Mouse (Mus musculus): ENCODE measurements around the gene Cog8.
"Not testable (repeated sequence)": the region's sequence is repeated elsewhere in the genome, so short reads cannot be mapped to it uniquely, and the experiment has no call there.

Cog8 gene

GRCm38 (mm10) chr8:107045478-107045877 lies 11.0 kb downstream of the Cog8 start:
- no peak for DNase-seq (ENCODE audit: low spot score in 2 of 2)

- DNase-seq (ENCODE audit: low spot score in 2 of 2): no peak
These were observed 15.9 kb downstream of the Cog8 start for GRCm38 (mm10) chr8:107040632-107041031.

GRCm38 (mm10) chr8:107036626-107037025 lies 19.9 kb downstream of the Cog8 start:
- no peak for DNase-seq (ENCODE audit: low spot score in 2 of 2)

GRCm38 (mm10) chr8:107035641-107036040 lies 20.8 kb downstream of the Cog8 start:
- DNase-seq (ENCODE audit: low spot score in 2 of 2): no peak

GRCm38 (mm10) chr8:107033609-107034008 lies 22.9 kb downstream of the Cog8 start:
- DNase-seq (ENCODE audit: low spot score in 2 of 2): not testable (repeated sequence)

GRCm38 (mm10) chr8:107031577-107032090 lies 24.9 kb downstream of the Cog8 start:
- no peak for DNase-seq (ENCODE audit: low spot score in 2 of 2)

- DNase-seq (ENCODE audit: low spot score in 2 of 2): peak; percentile 95 to 96
These were observed 25.6 kb downstream of the Cog8 start, which contains the start of gene Vps4a for GRCm38 (mm10) chr8:107030650-107031576. Gene Vps4a (plus strand): TSS chr8:107031222.

GRCm38 (mm10) chr8:107030058-107030457 lies 26.4 kb downstream of the Cog8 start:
- DNase-seq (ENCODE audit: low spot score in 2 of 2): no peak

GRCm38 (mm10) chr8:107029310-107029709 lies 27.2 kb downstream of the Cog8 start:
- DNase-seq (ENCODE audit: low spot score in 2 of 2): no peak

- DNase-seq (ENCODE audit: low spot score in 2 of 2): no peak
These were observed 33.0 kb downstream of the Cog8 start for GRCm38 (mm10) chr8:107023479-107023878.

- DNase-seq (ENCODE audit: low spot score in 2 of 2): no peak
These were observed 41.6 kb downstream of the Cog8 start for GRCm38 (mm10) chr8:107014915-107015314.

GRCm38 (mm10) chr8:107012666-107013065 lies 43.8 kb downstream of the Cog8 start:
- DNase-seq (ENCODE audit: low spot score in 2 of 2): no peak

- no peak for DNase-seq (ENCODE audit: low spot score in 2 of 2)
These were observed 48.7 kb downstream of the Cog8 start for GRCm38 (mm10) chr8:107007795-107008194.

- peak; percentile 90 to 93 for DNase-seq (ENCODE audit: low spot score in 2 of 2)
These were observed 54.0 kb downstream of the Cog8 start for GRCm38 (mm10) chr8:107002532-107002931.

- DNase-seq (ENCODE audit: low spot score in 2 of 2): no peak
These were observed 57.4 kb downstream of the Cog8 start for GRCm38 (mm10) chr8:106999068-106999467.

GRCm38 (mm10) chr8:106997416-106997815 lies 59.1 kb downstream of the Cog8 start:
- no peak for DNase-seq (ENCODE audit: low spot score in 2 of 2)

- DNase-seq (ENCODE audit: low spot score in 2 of 2): not testable (repeated sequence)
These were observed 60.1 kb downstream of the Cog8 start for GRCm38 (mm10) chr8:106996339-106996738.
